Mouse (Mus musculus): ENCODE measurements around the gene Snrk. TPM values are rescaled to one million over a fixed set of nuclear protein-coding genes. Genes with fewer than 3 reads are reported as not detected.

Gene Snrk
- total RNA-seq, 2 experiments from 2014 or later: 127 to 163 TPM

- DNase-seq (ENCODE audit: low spot score): no peak
- intact Hi-C loops (cut with DNase I): no loop called here
Observed at GRCm38 (mm10) chr9:122173405-122174233, 56.6 kb downstream of the Snrk start.

GRCm38 (mm10) chr9:122174723-122175122, 57.7 kb downstream of the Snrk start:
- DNase-seq (ENCODE audit: low spot score): no peak
- intact Hi-C loops (cut with DNase I): no loop called here

GRCm38 (mm10) chr9:122177256-122178220, 60.5 kb downstream of the Snrk start:
- DNase-seq (ENCODE audit: low spot score): no peak
- intact Hi-C loops (cut with DNase I): no loop called here

GRCm38 (mm10) chr9:122178427-122178826, 61.4 kb downstream of the Snrk start:
- intact Hi-C loops (cut with DNase I): no loop called here
- DNase-seq (ENCODE audit: low spot score): no peak

GRCm38 (mm10) chr9:122180105-122180504, 63.0 kb downstream of the Snrk start:
- no peak for DNase-seq (ENCODE audit: low spot score)
- intact Hi-C loops (cut with DNase I): no loop called here

GRCm38 (mm10) chr9:122183074-122183473, 66.0 kb downstream of the Snrk start:
- intact Hi-C loops (cut with DNase I): no loop called here
- DNase-seq (ENCODE audit: low spot score): no peak

- DNase-seq (ENCODE audit: low spot score): no peak
- intact Hi-C loops (cut with DNase I): loop anchor here (2.0 kb wide), 1 partner anchor 64 kb away; no protein-coding TSS in a partner anchor
Observed at GRCm38 (mm10) chr9:122184329-122184728, 67.3 kb downstream of the Snrk start.

- DNase-seq (ENCODE audit: low spot score): peak; percentile 61
- intact Hi-C loops (cut with DNase I): loop anchor here (2.0 kb wide), 1 partner anchor 64 kb away; no protein-coding TSS in a partner anchor
Observed at GRCm38 (mm10) chr9:122185061-122185460, 68.0 kb downstream of the Snrk start.

GRCm38 (mm10) chr9:122185953-122186352, 68.9 kb downstream of the Snrk start:
- intact Hi-C loops (cut with DNase I): loop anchor here (2.0 kb wide), 1 partner anchor 65 kb away; no protein-coding TSS in a partner anchor

GRCm38 (mm10) chr9:122186643-122187226, 69.7 kb downstream of the Snrk start:
- DNase-seq (ENCODE audit: low spot score): no peak
- intact Hi-C loops (cut with DNase I): no loop called here

More at GRCm38 (mm10) chr9:122185953-122186352, 68.9 kb downstream of the Snrk start:
- DNase-seq (ENCODE audit: low spot score): no peak

- DNase-seq (ENCODE audit: low spot score): peak; percentile 54
- intact Hi-C loops (cut with DNase I): no loop called here
Observed at GRCm38 (mm10) chr9:122187451-122187921, 70.4 kb downstream of the Snrk start.

GRCm38 (mm10) chr9:122188724-122189123, 71.7 kb downstream of the Snrk start:
- intact Hi-C loops (cut with DNase I): no loop called here
- no peak for DNase-seq (ENCODE audit: low spot score)

- no peak for DNase-seq (ENCODE audit: low spot score)
- intact Hi-C loops (cut with DNase I): no loop called here
Observed at GRCm38 (mm10) chr9:122193361-122193760, 76.3 kb downstream of the Snrk start.

- no peak for DNase-seq (ENCODE audit: low spot score)
- intact Hi-C loops (cut with DNase I): no loop called here
Observed at GRCm38 (mm10) chr9:122193823-122194222, 76.8 kb downstream of the Snrk start.

- intact Hi-C loops (cut with DNase I): no loop called here
- peak; percentile 35 for DNase-seq (ENCODE audit: low spot score)
Observed at GRCm38 (mm10) chr9:122195042-122195682, 78.1 kb downstream of the Snrk start.

GRCm38 (mm10) chr9:122197021-122197420, 80.0 kb downstream of the Snrk start:
- intact Hi-C loops (cut with DNase I): no loop called here
- no peak for DNase-seq (ENCODE audit: low spot score)

- DNase-seq (ENCODE audit: low spot score): no peak
- intact Hi-C loops (cut with DNase I): loop anchor here (1.0 kb wide), 1 partner anchor 180 kb away; no protein-coding TSS in a partner anchor
Observed at GRCm38 (mm10) chr9:122198621-122199020, 81.6 kb downstream of the Snrk start.

GRCm38 (mm10) chr9:122199253-122199652, 82.2 kb downstream of the Snrk start:
- intact Hi-C loops (cut with DNase I): no loop called here

GRCm38 (mm10) chr9:122204508-122204907, 87.4 kb downstream of the Snrk start:
- DNase-seq (ENCODE audit: low spot score): no peak
- intact Hi-C loops (cut with DNase I): no loop called here

More at GRCm38 (mm10) chr9:122199253-122199652, 82.2 kb downstream of the Snrk start:
- peak; percentile 74 for DNase-seq (ENCODE audit: low spot score)
